8 mouse cellular contexts compared by ENCODE assay signal in genomic region chr10:81177958-81178712, GRCm38 (mm10). TPM values are rescaled to one million over a fixed set of nuclear protein-coding genes. Genes with fewer than 3 reads are reported as not detected.
A peak's percentile ranks its signal among the peaks of the same experiment; 100 is the strongest.
DNase-seq lines count a peak whose midpoint lies in the region; ATAC-seq and TF ChIP-seq lines count a peak whose summit lies in the region.

No protein-coding gene starts in this region.

- peak overlapping the region; percentile 97 for H3K9ac ChIP-seq in heart, embryonic 16.5 days (ENCODE audit: low read length)

- no peak for DNase-seq in kidney, adult 2 months
- DNase-seq in kidney, postnatal 4 days, result no peak
- peak; percentile 35 for DNase-seq in ZHBTc4 (ENCODE audit: low read depth, low spot score)
- DNase-seq in natural killer cell, adult 2 months (ENCODE audit: low spot score in 2 of 2), result no peak
- no peak for DNase-seq in B cell, adult 2 months

- H3K4me3 ChIP-seq in kidney, adult 2 months (ENCODE audit: insufficient read depth, low read depth, low read length), result peak overlapping the region; percentile 72
- H3K4me3 ChIP-seq in heart, embryonic 16.5 days (ENCODE audit: low read length), result peak overlapping the region; percentile 87
- peak overlapping the region; percentile 94 for H3K4me3 ChIP-seq in macrophage (ENCODE audit: inconsistent target)

- H3K36me3 ChIP-seq in kidney, adult 2 months (ENCODE audit: control insufficient read depth, insufficient read depth, low read length), result peaks cover 16% of the 10 kb centered on the region
- H3K36me3 ChIP-seq in heart, embryonic 16.5 days (ENCODE audit: control insufficient read depth, insufficient read depth), result peaks cover 48% of the 10 kb centered on the region
- peaks cover 49% of the 10 kb centered on the region for H3K36me3 ChIP-seq in macrophage (ENCODE audit: inconsistent target)

- no peak for TF ChIP-seq POLR2A in kidney, adult 2 months (IDR thresholded peaks at IDR 0.05; ENCODE audit: low read depth, low read length)

- H3K27ac ChIP-seq in kidney, adult 2 months (ENCODE audit: insufficient read depth, low read depth, low read length), result no peak overlapping the region
- no peak overlapping the region for H3K27ac ChIP-seq in heart, embryonic 16.5 days (ENCODE audit: low read length)
- H3K27ac ChIP-seq in macrophage, result peak overlapping the region; percentile 65

- H3K79me2 ChIP-seq in macrophage (ENCODE audit: inconsistent target), result peaks cover 45% of the 10 kb centered on the region

- WGBS in kidney, adult 2 months, result 38% methylated on average over 14 of the region's 14 CpGs
- 49% methylated on average over 14 of the region's 14 CpGs for WGBS in heart, embryonic 16.5 days
- WGBS in macrophage (ENCODE audit: missing documents), result 74% methylated on average over 12 of the region's 14 CpGs

- peaks cover 16% of the 10 kb centered on the region; the same call in 1 of the 2 replicates for H3K4me1 ChIP-seq in kidney, adult 2 months (ENCODE audit: control insufficient read depth, insufficient read depth, low read length)
- H3K4me1 ChIP-seq in heart, embryonic 16.5 days (ENCODE audit: control insufficient read depth, insufficient read depth, low read length), result peaks cover 35% of the 10 kb centered on the region

- TF ChIP-seq CTCF in kidney, adult 2 months (conservative IDR thresholded peaks at IDR 0.05; ENCODE audit: insufficient read depth, insufficient read length, low read depth, low read length), result no peak

- ATAC-seq in heart, embryonic 16.5 days (replicated peaks; ENCODE audit: extremely low read depth, insufficient read depth, low FRiP score), result no peak
- no peak for ATAC-seq in inflammation-experienced regulatory T-cells, adult 6 months

- peak overlapping the region; percentile 97 for H3K4me2 ChIP-seq in heart, embryonic 16.5 days (ENCODE audit: low read depth, low read length)

- no peaks in the 10 kb centered on the region for H3K27me3 ChIP-seq in kidney, adult 2 months (replicated peaks; ENCODE audit: control insufficient read depth, insufficient read depth, low read length)
- no peaks in the 10 kb centered on the region for H3K27me3 ChIP-seq in heart, embryonic 16.5 days (ENCODE audit: control insufficient read depth, insufficient read depth, low read length)

- no peaks in the 10 kb centered on the region for H3K9me3 ChIP-seq in heart, embryonic 16.5 days (replicated peaks; ENCODE audit: control insufficient read depth, low read length)

RNA-seq across cellular contexts. Expression of gene Eef2, which starts 1.7 kb away (rescaled TPM):
- polyA plus RNA-seq in kidney, adult 2 months (2012; rRNA removed), result 1,330 and 1,454 TPM in 2 replicates
- 435 and 443 TPM in 2 replicates for polyA plus RNA-seq in heart, embryonic 16.5 days (2015; fragmentation: Nextera tagmentation; extraction: Ambion mirVana)
- 100 to 1,000 TPM; 161 to 373 (median 228) TPM for total RNA-seq in macrophage (2018; cell fraction: chromatin; rRNA removed)
- total RNA-seq in macrophage (2018; cell fraction: cytosol; rRNA removed), result 1,000 to 10,000 TPM in 11 of 26 experiments, 100 to 1,000 TPM in 15; 644 to 1,256 (median 896) TPM
- total RNA-seq in macrophage (2018; cell fraction: nucleus; rRNA removed), result 100 to 1,000 TPM; 248 to 505 (median 331) TPM
- polyA plus RNA-seq in macrophage (2018), result 749 to 1,081 TPM (median 1,012 TPM) in 3 replicates
- polyA plus RNA-seq in inflammation-experienced regulatory T-cells, adult 6 months (2017; shearing (Covaris generic)), result 1,000 to 10,000 TPM in 1 of 3 experiments, 100 to 1,000 TPM in 2; 925 to 1,158 (median 972) TPM

RNA-seq across cellular contexts. Expression of gene Dapk3, which starts 4.7 kb away (rescaled TPM):
- polyA plus RNA-seq in kidney, adult 2 months (2012; rRNA removed), result 52.9 and 54.0 TPM in 2 replicates
- polyA plus RNA-seq in heart, embryonic 16.5 days (2015; fragmentation: Nextera tagmentation; extraction: Ambion mirVana), result 33.9 and 40.2 TPM in 2 replicates
- 10 to 100 TPM; 33.3 to 98.4 (median 63.9) TPM for total RNA-seq in macrophage (2018; cell fraction: chromatin; rRNA removed)
- 10 to 100 TPM; 23.9 to 52.8 (median 37.5) TPM for total RNA-seq in macrophage (2018; cell fraction: cytosol; rRNA removed)
- 10 to 100 TPM; 25.6 to 59.4 (median 45.8) TPM for total RNA-seq in macrophage (2018; cell fraction: nucleus; rRNA removed)
- polyA plus RNA-seq in macrophage (2018), result 41.2 to 57.0 TPM (median 43.5 TPM) in 3 replicates
- 1 to 10 TPM; 3.1 to 5.4 (median 3.6) TPM for polyA plus RNA-seq in inflammation-experienced regulatory T-cells, adult 6 months (2017; shearing (Covaris generic))

RNA-seq across cellular contexts. Expression of gene 4930442H23Rik, which starts 5.5 kb away (rescaled TPM):
- not detected in 2 replicates for polyA plus RNA-seq in kidney, adult 2 months (2012; rRNA removed)
- 0.11 TPM in 2 replicates for polyA plus RNA-seq in heart, embryonic 16.5 days (2015; fragmentation: Nextera tagmentation; extraction: Ambion mirVana)
- not detected for total RNA-seq in macrophage (2018; cell fraction: chromatin; rRNA removed)
- not detected for total RNA-seq in macrophage (2018; cell fraction: cytosol; rRNA removed)
- not detected for total RNA-seq in macrophage (2018; cell fraction: nucleus; rRNA removed)
- not detected in 3 replicates for polyA plus RNA-seq in macrophage (2018)
- polyA plus RNA-seq in inflammation-experienced regulatory T-cells, adult 6 months (2017; shearing (Covaris generic)), result not detected

RNA-seq across cellular contexts. Expression of gene Pias4, which starts 10.4 kb away (rescaled TPM):
- 34.6 and 36.8 TPM in 2 replicates for polyA plus RNA-seq in kidney, adult 2 months (2012; rRNA removed)
- polyA plus RNA-seq in heart, embryonic 16.5 days (2015; fragmentation: Nextera tagmentation; extraction: Ambion mirVana), result 34.7 and 37.5 TPM in 2 replicates
- total RNA-seq in macrophage (2018; cell fraction: chromatin; rRNA removed), result 100 to 1,000 TPM in 1 of 26 experiments, 10 to 100 TPM in 25; 30.3 to 113 (median 63.8) TPM
- total RNA-seq in macrophage (2018; cell fraction: cytosol; rRNA removed), result 10 to 100 TPM; 18.8 to 27.9 (median 23.9) TPM
- 10 to 100 TPM; 29.0 to 59.1 (median 42.5) TPM for total RNA-seq in macrophage (2018; cell fraction: nucleus; rRNA removed)
- 19.6 to 22.5 TPM (median 21.5 TPM) in 3 replicates for polyA plus RNA-seq in macrophage (2018)
- polyA plus RNA-seq in inflammation-experienced regulatory T-cells, adult 6 months (2017; shearing (Covaris generic)), result 10 to 100 TPM; 15.4 to 21.5 (median 17.1) TPM

RNA-seq across cellular contexts. Expression of gene Nmrk2, which starts 23.7 kb away (rescaled TPM):
- 0.97 TPM in 1 of 2 replicates, not detected in the other for polyA plus RNA-seq in kidney, adult 2 months (2012; rRNA removed)
- polyA plus RNA-seq in heart, embryonic 16.5 days (2015; fragmentation: Nextera tagmentation; extraction: Ambion mirVana), result 11.9 and 14.6 TPM in 2 replicates
- not detected for total RNA-seq in macrophage (2018; cell fraction: chromatin; rRNA removed)
- total RNA-seq in macrophage (2018; cell fraction: cytosol; rRNA removed), result not detected
- total RNA-seq in macrophage (2018; cell fraction: nucleus; rRNA removed), result not detected
- not detected in 3 replicates for polyA plus RNA-seq in macrophage (2018)
- under 1 TPM in 2 of 3 experiments, not detected in 1; 0.17 to 0.28 TPM for polyA plus RNA-seq in inflammation-experienced regulatory T-cells, adult 6 months (2017; shearing (Covaris generic))
